Mouse (Mus musculus) thymus, adult 2 months (tissue): ENCODE data around the gene Abcc2.

Experiments used
- CTCF ChIP-seq: fragments of 200-500 bp; IDR thresholded peaks from 2 replicates; pipeline ENCODE4 v1.5.1; 2012; ENCODE audit warnings: mild to moderate bottlenecking, control low read depth, low read length, moderate library complexity, borderline replicate concordance; ENCODE audit not compliant: control insufficient read depth, poor library complexity, insufficient read depth; ENCODE audit errors: extremely low read depth
- POLR2A ChIP-seq: fragments of 200-500 bp; IDR thresholded peaks from 2 replicates; pipeline ENCODE4 v1.6.1; 2012; ENCODE audit warnings: mild to moderate bottlenecking, low read length, control low read depth, moderate library complexity; ENCODE audit not compliant: control insufficient read depth, poor library complexity, insufficient read depth; ENCODE audit errors: extremely low read depth

GRCm38 (mm10) chr19:43847056-43847455, 65.1 kb downstream of the Abcc2 start:
- TF ChIP-seq POLR2A (no peak), CTCF (no peak)
